Mouse (Mus musculus) naive thymus-derived CD4-positive, alpha-beta T cell, adult 5 months (primary cell): ENCODE data around the gene Eloa. TPM values are rescaled to one million over a fixed set of nuclear protein-coding genes. Genes with fewer than 3 reads are reported as not detected.

Experiments
- polyA plus RNA-seq: library from polyadenylated mRNA; unstranded; fragments of 100-300 nt; shearing (Covaris generic); gene quantifications from one replicate; pipeline ENCODE4 v1.2.1, GENCODE M21; 2017

The Eloa gene
- 41.3 TPM for polyA plus RNA-seq

GRCm38 (mm10) chr4:136021549-136022047 lies at the start of gene Eloa:
Eloa (minus strand) TSS chr4:136021763.

GRCm38 (mm10) chr4:136053247-136053596 lies 31.7 kb upstream of the Eloa start, which contains the start of gene Rpl11:
Rpl11 (minus strand) TSS chr4:136053428.

GRCm38 (mm10) chr4:135986943-135987710 lies 34.4 kb downstream of the Eloa start, which contains the start of gene Pithd1:
Pithd1 (minus strand) TSS chr4:135987264.

GRCm38 (mm10) chr4:135972556-135972906 lies 49.0 kb downstream of the Eloa start, which contains the start of gene Lypla2:
Lypla2 (minus strand) TSS chr4:135972626.

GRCm38 (mm10) chr4:135963457-135964193 lies 57.9 kb downstream of the Eloa start, which contains the start of gene Gale:
Gale (plus strand) TSS chr4:135963727.

Other genes with a start within 250 kb of the Eloa start
- gene Srsf10, start 166.0 kb downstream of the Eloa start, polyA plus RNA-seq = 196 TPM
- gene Pnrc2, start 147.9 kb downstream of the Eloa start, polyA plus RNA-seq = 194 TPM
- gene Cnr2, start 126.4 kb downstream of the Eloa start, polyA plus RNA-seq = 7.5 TPM
- gene Fuca1, start 101.0 kb downstream of the Eloa start, polyA plus RNA-seq = 74.0 TPM
- 63.8 TPM for gene Hmgcl, start 75.3 kb downstream of the Eloa start, polyA plus RNA-seq
- gene Gale, start 58.0 kb downstream of the Eloa start, polyA plus RNA-seq = 13.5 TPM
- gene Lypla2, start 49.1 kb downstream of the Eloa start, polyA plus RNA-seq = 195 TPM
- gene Pithd1, start 34.5 kb downstream of the Eloa start, polyA plus RNA-seq = 62.4 TPM
- gene Rpl11, start 31.7 kb upstream of the Eloa start, polyA plus RNA-seq = 342 TPM
- 23.3 TPM for gene Id3, start 121.7 kb upstream of the Eloa start, polyA plus RNA-seq
- gene E2f2, start 150.6 kb upstream of the Eloa start, polyA plus RNA-seq = 3.0 TPM
- not detected for gene Asap3, start 184.6 kb upstream of the Eloa start, polyA plus RNA-seq
- gene Tcea3, start 226.0 kb upstream of the Eloa start, polyA plus RNA-seq = not detected